9 mouse cellular contexts compared by ENCODE assay signal in genomic region chr16:32666671-32667551, GRCm38 (mm10). TPM values are rescaled to one million over a fixed set of nuclear protein-coding genes. Genes with fewer than 3 reads are reported as not detected.
A peak's percentile ranks its signal among the peaks of the same experiment; 100 is the strongest.
DNase-seq lines count a peak whose midpoint lies in the region; ATAC-seq and TF ChIP-seq lines count a peak whose summit lies in the region.
"Had no signal": no experiment of that assay in that cellular context is flagged by ENCODE, and none has a peak within 500 bp of the region (broad histone marks: within the 10 kb centered on the region; RNA-seq: fewer than 3 reads in every experiment).

No protein-coding gene starts in this region.

- 69% methylated on average over 9 of the region's 9 CpGs for WGBS in hindbrain, embryonic 12.5 days
- WGBS in hindbrain, embryonic 13.5 days: 65% methylated on average over 9 of the region's 9 CpGs
- 80% methylated on average over 9 of the region's 9 CpGs for WGBS in spleen, adult 2 months
- WGBS in limb, embryonic 12.5 days: 84% methylated on average over 9 of the region's 9 CpGs

- no peaks in the 10 kb centered on the region for H3K9me3 ChIP-seq in hindbrain, embryonic 12.5 days (replicated peaks)
- H3K9me3 ChIP-seq in hindbrain, embryonic 13.5 days: no peaks in the 10 kb centered on the region
- no peaks in the 10 kb centered on the region for H3K9me3 ChIP-seq in limb, embryonic 12.5 days
- H3K9me3 ChIP-seq: embryonic facial prominence, embryonic 12.5 days had no signal

- no peak for TF ChIP-seq CTCF in spleen, adult 2 months (IDR thresholded peaks at IDR 0.05; ENCODE audit: extremely low read depth, insufficient read depth, insufficient read length, insufficient replicate concordance)

- H3K27me3 ChIP-seq in hindbrain, embryonic 12.5 days: no peaks in the 10 kb centered on the region
- H3K27me3 ChIP-seq in hindbrain, embryonic 13.5 days: no peaks in the 10 kb centered on the region
- H3K27me3 ChIP-seq in spleen, adult 2 months (ENCODE audit: control insufficient read depth, insufficient read depth, low read length): no peaks in the 10 kb centered on the region
- no peaks in the 10 kb centered on the region for H3K27me3 ChIP-seq in limb, embryonic 12.5 days
- H3K27me3 ChIP-seq: embryonic facial prominence, embryonic 12.5 days; Patski had no signal

- H3K36me3 ChIP-seq in hindbrain, embryonic 12.5 days: peaks cover 25% of the 10 kb centered on the region
- peaks cover 40% of the 10 kb centered on the region for H3K36me3 ChIP-seq in hindbrain, embryonic 13.5 days
- H3K36me3 ChIP-seq in spleen, adult 2 months (ENCODE audit: control insufficient read depth, insufficient read depth, low read length): peaks cover 20% of the 10 kb centered on the region
- peaks cover 65% of the 10 kb centered on the region for H3K36me3 ChIP-seq in limb, embryonic 12.5 days

- H3K4me1 ChIP-seq in hindbrain, embryonic 12.5 days: peaks cover 41% of the 10 kb centered on the region
- peaks cover 56% of the 10 kb centered on the region for H3K4me1 ChIP-seq in hindbrain, embryonic 13.5 days (replicated peaks)
- H3K4me1 ChIP-seq in spleen, adult 2 months (ENCODE audit: control insufficient read depth, insufficient read depth, insufficient read length): peaks cover 2% of the 10 kb centered on the region; the same call in 1 of the 2 replicates
- peaks cover 3% of the 10 kb centered on the region for H3K4me1 ChIP-seq in limb, embryonic 12.5 days (replicated peaks)

- 0 out of 2 replicates have a peak overlapping the region, but pooled peaks have one; percentile 4 for H3K27ac ChIP-seq in hindbrain, embryonic 12.5 days
- H3K27ac ChIP-seq in hindbrain, embryonic 13.5 days: no peak overlapping the region
- H3K27ac ChIP-seq in spleen, adult 2 months (ENCODE audit: insufficient read depth, low read length): peak overlapping the region; percentile 33; the same call in 1 of the 2 replicates
- H3K27ac ChIP-seq in limb, embryonic 12.5 days: peak overlapping the region; percentile 62; the same call in 1 of the 2 replicates

- H3K9ac ChIP-seq in hindbrain, embryonic 12.5 days: peak overlapping the region; percentile 4; the same call in 1 of the 2 replicates
- no peak overlapping the region for H3K9ac ChIP-seq in hindbrain, embryonic 13.5 days
- H3K9ac ChIP-seq in limb, embryonic 12.5 days (replicated peaks): no peak overlapping the region
- H3K9ac ChIP-seq: embryonic facial prominence, embryonic 12.5 days had no signal

- TF ChIP-seq POLR2A in spleen, adult 2 months (IDR thresholded peaks at IDR 0.05; ENCODE audit: low read depth, low read length): no peak

- no peak for DNase-seq in spleen, adult 2 months (ENCODE audit: low read depth in 1 of 2, low spot score in 2 of 2)
- DNase-seq in spleen, postnatal 14 days (ENCODE audit: low spot score in 2 of 2): no peak
- DNase-seq in layer of hippocampus, adult 9-10 months (ENCODE audit: low spot score): no peak
- no peak for DNase-seq in frontal cortex, postnatal 14 days (ENCODE audit: low spot score in 2 of 2)

- H3K4me3 ChIP-seq in hindbrain, embryonic 12.5 days: no peak overlapping the region
- H3K4me3 ChIP-seq in hindbrain, embryonic 13.5 days: no peak overlapping the region
- H3K4me3 ChIP-seq in spleen, adult 2 months (ENCODE audit: extremely low read depth, insufficient read depth, insufficient read length): no peak overlapping the region
- H3K4me3 ChIP-seq in limb, embryonic 12.5 days (replicated peaks): no peak overlapping the region
- H3K4me3 ChIP-seq: embryonic facial prominence, embryonic 12.5 days had no signal

- H3K4me2 ChIP-seq in hindbrain, embryonic 12.5 days (replicated peaks): no peak overlapping the region
- H3K4me2 ChIP-seq in hindbrain, embryonic 13.5 days: no peak overlapping the region
- no peak overlapping the region for H3K4me2 ChIP-seq in limb, embryonic 12.5 days
- H3K4me2 ChIP-seq: embryonic facial prominence, embryonic 12.5 days had no signal

- no peak for ATAC-seq in hindbrain, embryonic 12.5 days (ENCODE audit: low FRiP score)
- no peak for ATAC-seq in hindbrain, embryonic 13.5 days (ENCODE audit: low FRiP score)
- no peak for ATAC-seq in limb, embryonic 12.5 days (ENCODE audit: insufficient number of reproducible peaks, insufficient read depth, low FRiP score, low TSS enrichment, low read depth)
- ATAC-seq: Patski had no signal

RNA-seq across cellular contexts. Expression of gene Tnk2, which starts 23.2 kb away (rescaled TPM):
- 15.6 and 17.2 TPM in 2 replicates for polyA plus RNA-seq in hindbrain, embryonic 12.5 days (2016; fragmentation: Nextera tagmentation; extraction: Ambion mirVana)
- 18.0 and 19.1 TPM in 2 replicates for polyA plus RNA-seq in hindbrain, embryonic 13.5 days (2015; fragmentation: Nextera tagmentation; extraction: Ambion mirVana)
- polyA plus RNA-seq in spleen, adult 2 months (2012; rRNA removed): 109 and 137 TPM in 2 replicates
- 11.9 and 12.0 TPM in 2 replicates for polyA plus RNA-seq in limb, embryonic 12.5 days (2016; fragmentation: Nextera tagmentation; extraction: Ambion mirVana)

RNA-seq across cellular contexts. Expression of gene Tfrc, which starts 58.2 kb away (rescaled TPM):
- 44.4 and 55.4 TPM in 2 replicates for polyA plus RNA-seq in hindbrain, embryonic 12.5 days (2016; fragmentation: Nextera tagmentation; extraction: Ambion mirVana)
- 32.6 and 44.3 TPM in 2 replicates for polyA plus RNA-seq in hindbrain, embryonic 13.5 days (2015; fragmentation: Nextera tagmentation; extraction: Ambion mirVana)
- polyA plus RNA-seq in spleen, adult 2 months (2012; rRNA removed): 9.4 and 11.9 TPM in 2 replicates
- polyA plus RNA-seq in limb, embryonic 12.5 days (2016; fragmentation: Nextera tagmentation; extraction: Ambion mirVana): 40.7 and 43.9 TPM in 2 replicates
